ENCODE assay signal across 11 mouse cellular contexts in the genomic region with DNA sequence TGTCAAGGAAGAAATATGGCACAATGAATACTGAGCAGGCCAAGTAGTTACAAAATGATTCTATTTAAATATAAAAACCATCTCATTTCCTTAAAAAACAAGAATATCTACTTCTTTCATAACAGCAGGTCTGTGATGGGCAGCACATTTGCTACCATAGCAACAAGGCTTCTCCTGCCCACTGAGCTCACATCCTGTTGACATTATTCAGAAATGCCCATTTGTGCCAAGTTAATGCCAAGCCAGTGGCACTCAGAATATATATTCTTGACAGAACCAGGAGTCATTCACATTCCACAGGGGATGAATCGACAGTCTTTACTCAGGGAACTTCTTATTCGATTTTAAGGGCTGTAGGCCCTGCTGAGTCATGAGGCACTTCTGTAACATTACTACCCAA.
DNase-seq lines count a peak whose midpoint lies in the region; ATAC-seq and TF ChIP-seq lines count a peak whose summit lies in the region.
"Had no signal": no experiment of that assay in that cellular context is flagged by ENCODE, and none has a peak within 500 bp of the region (broad histone marks: within the 10 kb centered on the region; RNA-seq: fewer than 3 reads in every experiment).

No protein-coding gene starts in this region.

- peak; percentile 17 for DNase-seq in forebrain, embryonic 14.5 days (ENCODE audit: low spot score)
- DNase-seq in forebrain, embryonic 11.5 days (ENCODE audit: low spot score), result no peak
- peak; percentile 86 for DNase-seq in lung, postnatal 0 days (ENCODE audit: low spot score)
- no peak for DNase-seq in lung, postnatal 25 days (ENCODE audit: low spot score)
- DNase-seq in right cerebral cortex, postnatal 36 days (ENCODE audit: low spot score in 2 of 2), result peak; percentile 50 to 67
- no peak for DNase-seq in urinary bladder, postnatal 10 days (ENCODE audit: low spot score)
- no peak for DNase-seq in cerebellum, postnatal 14 days
- DNase-seq: kidney, postnatal 10 days had no signal

- H3K27me3 ChIP-seq in forebrain, embryonic 14.5 days (replicated peaks; ENCODE audit: control insufficient read depth, insufficient read depth, low read length), result no peaks in the 10 kb centered on the region
- no peaks in the 10 kb centered on the region for H3K27me3 ChIP-seq in forebrain, embryonic 11.5 days (ENCODE audit: control insufficient read depth, insufficient read depth, low read length)
- no peaks in the 10 kb centered on the region for H3K27me3 ChIP-seq in lung, postnatal 0 days (replicated peaks; ENCODE audit: insufficient read depth, low read length)
- H3K27me3 ChIP-seq: embryonic facial prominence, embryonic 13.5 days; liver, embryonic 12.5 days had no signal

- no peak for TF ChIP-seq CTCF in lung, postnatal 0 days (IDR thresholded peaks at IDR 0.05)

- H3K4me3 ChIP-seq in forebrain, embryonic 14.5 days (ENCODE audit: low read depth, low read length), result no peak overlapping the region
- H3K4me3 ChIP-seq in forebrain, embryonic 11.5 days (ENCODE audit: low read depth, low read length), result no peak overlapping the region
- no peak overlapping the region for H3K4me3 ChIP-seq in lung, postnatal 0 days (ENCODE audit: low read depth, low read length)
- H3K4me3 ChIP-seq: embryonic facial prominence, embryonic 13.5 days; liver, embryonic 12.5 days had no signal

- H3K4me1 ChIP-seq in forebrain, embryonic 14.5 days (ENCODE audit: control insufficient read depth, insufficient read depth, low read length), result no peaks in the 10 kb centered on the region
- H3K4me1 ChIP-seq in forebrain, embryonic 11.5 days (replicated peaks; ENCODE audit: control insufficient read depth, insufficient read depth, low read length), result no peaks in the 10 kb centered on the region
- no peaks in the 10 kb centered on the region for H3K4me1 ChIP-seq in lung, postnatal 0 days (ENCODE audit: insufficient read depth, low read depth, low read length)
- H3K4me1 ChIP-seq: embryonic facial prominence, embryonic 13.5 days; liver, embryonic 12.5 days had no signal

- H3K27ac ChIP-seq in forebrain, embryonic 14.5 days (ENCODE audit: low read depth, low read length), result no peak overlapping the region
- H3K27ac ChIP-seq in forebrain, embryonic 11.5 days (ENCODE audit: low read depth, low read length), result no peak overlapping the region
- H3K27ac ChIP-seq in lung, postnatal 0 days (ENCODE audit: low read length), result peak overlapping the region; percentile 66
- H3K27ac ChIP-seq: embryonic facial prominence, embryonic 13.5 days; liver, embryonic 12.5 days had no signal

- 89% methylated on average over 2 of the region's 2 CpGs for WGBS in forebrain, embryonic 14.5 days
- WGBS in forebrain, embryonic 11.5 days, result 79% methylated on average over 2 of the region's 2 CpGs
- 21% methylated on average over 2 of the region's 2 CpGs for WGBS in lung, postnatal 0 days

- H3K9ac ChIP-seq in forebrain, embryonic 14.5 days (ENCODE audit: low read length), result no peak overlapping the region
- H3K9ac ChIP-seq in forebrain, embryonic 11.5 days (ENCODE audit: low read length), result no peak overlapping the region
- H3K9ac ChIP-seq in lung, postnatal 0 days (replicated peaks; ENCODE audit: low read depth), result no peak overlapping the region
- H3K9ac ChIP-seq: embryonic facial prominence, embryonic 13.5 days; liver, embryonic 12.5 days had no signal

- H3K4me2 ChIP-seq in forebrain, embryonic 14.5 days (ENCODE audit: low read length), result no peak overlapping the region
- no peak overlapping the region for H3K4me2 ChIP-seq in forebrain, embryonic 11.5 days (ENCODE audit: low read depth, low read length, severe bottlenecking)
- H3K4me2 ChIP-seq in lung, postnatal 0 days (replicated peaks; ENCODE audit: low read depth, low read length), result no peak overlapping the region
- H3K4me2 ChIP-seq: embryonic facial prominence, embryonic 13.5 days; liver, embryonic 12.5 days had no signal

- peak; percentile 62 for TF ChIP-seq EP300 in lung, postnatal 0 days (IDR thresholded peaks at IDR 0.05)

- ATAC-seq in forebrain, embryonic 14.5 days, result no peak
- no peak for ATAC-seq in forebrain, embryonic 11.5 days (replicated peaks; ENCODE audit: low FRiP score)
- peak; percentile 94 for ATAC-seq in lung, postnatal 0 days
- ATAC-seq in granulocyte monocyte progenitor cell, adult 5-6 weeks (replicated peaks; ENCODE audit: poor library complexity, severe bottlenecking), result peak; percentile 83
- ATAC-seq: liver, embryonic 12.5 days had no signal

- no peaks in the 10 kb centered on the region for H3K36me3 ChIP-seq in forebrain, embryonic 14.5 days (ENCODE audit: control insufficient read depth, insufficient read depth, low read length)
- no peaks in the 10 kb centered on the region for H3K36me3 ChIP-seq in forebrain, embryonic 11.5 days (ENCODE audit: control insufficient read depth, insufficient read depth, low read length)
- H3K36me3 ChIP-seq in lung, postnatal 0 days (ENCODE audit: insufficient read depth, low read length), result no peaks in the 10 kb centered on the region
- H3K36me3 ChIP-seq: liver, embryonic 12.5 days had no signal

- H3K9me3 ChIP-seq in forebrain, embryonic 14.5 days (replicated peaks; ENCODE audit: control insufficient read depth, low read length), result no peaks in the 10 kb centered on the region
- no peaks in the 10 kb centered on the region for H3K9me3 ChIP-seq in forebrain, embryonic 11.5 days (ENCODE audit: control insufficient read depth, low read length)
- no peaks in the 10 kb centered on the region for H3K9me3 ChIP-seq in lung, postnatal 0 days (ENCODE audit: low read length)
- H3K9me3 ChIP-seq: embryonic facial prominence, embryonic 13.5 days; liver, embryonic 12.5 days had no signal

Comparison
In these comparisons a context has a peak if more than half of its experiments do, and no peak if none do; other contexts are left out.
1. DNase-seq: peak in forebrain, embryonic 14.5 days (single experiment), lung, postnatal 0 days (single experiment) and right cerebral cortex, postnatal 36 days (2 of 2); none in forebrain, embryonic 11.5 days (single experiment), lung, postnatal 25 days (single experiment), urinary bladder, postnatal 10 days (single experiment) and cerebellum, postnatal 14 days (0 of 2).
2. ATAC-seq: peak in lung, postnatal 0 days (single experiment) and granulocyte monocyte progenitor cell, adult 5-6 weeks (single experiment); none in forebrain, embryonic 14.5 days (single experiment) and forebrain, embryonic 11.5 days (single experiment).